Mouse (Mus musculus) kidney, embryonic 16.5 days (tissue): ENCODE data around the gene Met. TPM values are rescaled to one million over a fixed set of nuclear protein-coding genes. Genes with fewer than 3 reads are reported as not detected.
A peak's percentile ranks its signal among the peaks of the same experiment; 100 is the strongest.

Source experiments
- ATAC-seq: fragments of 200-750 bp; cut with Nextera tagmentation; 2 replicates; pipeline ENCODE4 v1.8.0; 2017; ENCODE audit warnings: moderate TSS enrichment; ENCODE audit not compliant: low FRiP score, low TSS enrichment
- H3K27ac ChIP-seq: fragments of 300-500 bp; sonication (generic); 2 replicates; pipeline ENCODE4 v1.5.1; 2014; ENCODE audit warnings: low read length
- H3K27me3 ChIP-seq: fragments of 300-500 bp; sonication (generic); 2 replicates; pipeline ENCODE4 v1.6.1; 2014; ENCODE audit warnings: low read length, control low read depth, mixed read lengths; ENCODE audit not compliant: insufficient read depth
- H3K36me3 ChIP-seq: fragments of 300-500 bp; sonication (generic); 2 replicates; pipeline ENCODE4 v1.6.1; 2014; ENCODE audit warnings: low read length, control low read depth, mixed read lengths; ENCODE audit not compliant: insufficient read depth
- H3K4me1 ChIP-seq: fragments of 300-500 bp; sonication (generic); 2 replicates; pipeline ENCODE4 v1.6.1; 2014; ENCODE audit warnings: low read length, control low read depth, mixed read lengths; ENCODE audit not compliant: insufficient read depth
- H3K4me2 ChIP-seq: fragments of 300-500 bp; sonication (generic); replicated peaks from 2 replicates; pipeline ENCODE4 v1.6.1; 2014; ENCODE audit warnings: low read depth, low read length
- H3K4me3 ChIP-seq: fragments of 300-500 bp; sonication (generic); 2 replicates; pipeline ENCODE4 v1.5.1; 2014; ENCODE audit warnings: mild to moderate bottlenecking, low read length
- H3K9ac ChIP-seq: fragments of 300-500 bp; sonication (generic); replicated peaks from 2 replicates; pipeline ENCODE4 v1.6.1; 2014; ENCODE audit warnings: low read length
- H3K9me3 ChIP-seq: fragments of 300-500 bp; sonication (generic); 2 replicates; pipeline ENCODE4 v1.6.1; 2016; ENCODE audit warnings: low read length, control low read depth
- WGBS: fragments of 180-500 bp; shearing (Covaris S2); extraction: QIAGEN DNeasy Blood & Tissue Kit; methylation state at CpG from one replicate; pipeline ENCODE4 v1.1.7; 2014; 5-methylcytosine and 5-hydroxymethylcytosine counted together
- polyA plus RNA-seq: library from polyadenylated mRNA; unstranded; fragments of >200 nt; fragmentation: Nextera tagmentation; extraction: Ambion mirVana; gene quantifications from 2 replicates; pipeline ENCODE4 v1.2.1, GENCODE M21; 2015

Met gene
- polyA plus RNA-seq, 1 experiment from 2014 or later, result 18.5 TPM

GRCm38 (mm10) chr6:17488291-17488817 lies 24.8 kb downstream of the Met start:
- Histone ChIP-seq H3K4me2 (no peak overlapping the region), H3K9ac (no peak overlapping the region), H3K4me3 (no peak overlapping the region), H3K9me3 (no peaks in the 10 kb centered on the region), H3K36me3 (peaks cover 3% of the 10 kb centered on the region; the same call in 1 of the 2 replicates), H3K27me3 (no peaks in the 10 kb centered on the region), H3K4me1 (no peaks in the 10 kb centered on the region), H3K27ac (no peak overlapping the region)
- no peak for ATAC-seq
- WGBS, result 58% methylated on average over 2 of the region's 2 CpGs

- ATAC-seq, result no peak
- Histone ChIP-seq H3K27me3 (no peaks in the 10 kb centered on the region), H3K4me2 (no peak overlapping the region), H3K9me3 (no peaks in the 10 kb centered on the region), H3K4me1 (no peaks in the 10 kb centered on the region), H3K9ac (no peak overlapping the region), H3K36me3 (peaks cover 3% of the 10 kb centered on the region; the same call in 1 of the 2 replicates), H3K4me3 (no peak overlapping the region), H3K27ac (0 out of 2 replicates have a peak overlapping the region, but pooled peaks have one; percentile 15)
- WGBS, result 71% methylated on average over 2 of the region's 2 CpGs
These were observed 27.2 kb downstream of the Met start for GRCm38 (mm10) chr6:17490786-17491185.

- H3K36me3 ChIP-seq, result peaks cover 3% of the 10 kb centered on the region; the same call in 1 of the 2 replicates
- H3K4me2 ChIP-seq, result no peak overlapping the region
- no peak for ATAC-seq
- no peaks in the 10 kb centered on the region; the same call in 1 of the 2 replicates for H3K4me1 ChIP-seq
- no peaks in the 10 kb centered on the region for H3K9me3 ChIP-seq
- H3K27me3 ChIP-seq, result no peaks in the 10 kb centered on the region
- H3K27ac ChIP-seq, result no peak overlapping the region
- no peak overlapping the region for H3K4me3 ChIP-seq
- H3K9ac ChIP-seq, result no peak overlapping the region
- WGBS, result 89% methylated on average over 10 of the region's 10 CpGs
These were observed 27.9 kb downstream of the Met start for GRCm38 (mm10) chr6:17491502-17491901.

- no peak overlapping the region for H3K9ac ChIP-seq
- no peak overlapping the region for H3K4me2 ChIP-seq
- peaks cover 5% of the 10 kb centered on the region; the same call in 1 of the 2 replicates for H3K4me1 ChIP-seq
- H3K36me3 ChIP-seq, result peaks cover 3% of the 10 kb centered on the region; the same call in 1 of the 2 replicates
- no peak for ATAC-seq
- H3K27ac ChIP-seq, result no peak overlapping the region
- no peak overlapping the region for H3K4me3 ChIP-seq
- WGBS, result 91% methylated on average over 8 of the region's 8 CpGs
- no peaks in the 10 kb centered on the region for H3K27me3 ChIP-seq
- no peaks in the 10 kb centered on the region for H3K9me3 ChIP-seq
These were observed 28.5 kb downstream of the Met start for GRCm38 (mm10) chr6:17492062-17492461.

GRCm38 (mm10) chr6:17495413-17495812 lies 31.8 kb downstream of the Met start:
- H3K4me3 ChIP-seq, result no peak overlapping the region
- peaks cover 3% of the 10 kb centered on the region; the same call in 1 of the 2 replicates for H3K36me3 ChIP-seq
- no peaks in the 10 kb centered on the region for H3K27me3 ChIP-seq
- no peak overlapping the region for H3K4me2 ChIP-seq
- H3K4me1 ChIP-seq, result peaks cover 11% of the 10 kb centered on the region; the same call in 1 of the 2 replicates
- ATAC-seq, result no peak
- no peaks in the 10 kb centered on the region for H3K9me3 ChIP-seq
- 90% methylated on average over 1 of the region's 1 CpGs for WGBS
- H3K27ac ChIP-seq, result no peak overlapping the region
- H3K9ac ChIP-seq, result no peak overlapping the region

GRCm38 (mm10) chr6:17497366-17497765 lies 33.8 kb downstream of the Met start:
- Histone ChIP-seq H3K36me3 (no peaks in the 10 kb centered on the region), H3K4me1 (peaks cover 11% of the 10 kb centered on the region; the same call in 1 of the 2 replicates), H3K4me3 (no peak overlapping the region), H3K27ac (no peak overlapping the region), H3K27me3 (no peaks in the 10 kb centered on the region), H3K4me2 (no peak overlapping the region), H3K9ac (no peak overlapping the region), H3K9me3 (no peaks in the 10 kb centered on the region)
- 62% methylated on average over 4 of the region's 4 CpGs for WGBS
- ATAC-seq, result no peak

GRCm38 (mm10) chr6:17498801-17499200 lies 35.2 kb downstream of the Met start:
- no peak overlapping the region for H3K4me3 ChIP-seq
- H3K27ac ChIP-seq, result no peak overlapping the region
- H3K4me1 ChIP-seq, result peaks cover 17% of the 10 kb centered on the region; the same call in 1 of the 2 replicates
- no peaks in the 10 kb centered on the region for H3K36me3 ChIP-seq
- H3K27me3 ChIP-seq, result no peaks in the 10 kb centered on the region
- ATAC-seq, result no peak
- no peak overlapping the region for H3K9ac ChIP-seq
- WGBS, result 65% methylated on average over 8 of the region's 8 CpGs
- no peak overlapping the region for H3K4me2 ChIP-seq
- no peaks in the 10 kb centered on the region for H3K9me3 ChIP-seq

GRCm38 (mm10) chr6:17501440-17501839 lies 37.8 kb downstream of the Met start:
- 77% methylated on average over 4 of the region's 4 CpGs for whole genome bisulfite sequencing

GRCm38 (mm10) chr6:17502311-17502710 lies 38.7 kb downstream of the Met start:
- Histone ChIP-seq H3K4me2 (no peak overlapping the region), H3K27ac (no peak overlapping the region)

More at GRCm38 (mm10) chr6:17501440-17501839, 37.8 kb downstream of the Met start:
- no peak for ATAC-seq
- Histone ChIP-seq H3K27ac (no peak overlapping the region), H3K9me3 (no peaks in the 10 kb centered on the region), H3K9ac (no peak overlapping the region), H3K4me2 (no peak overlapping the region), H3K4me1 (peaks cover 17% of the 10 kb centered on the region; the same call in 1 of the 2 replicates), H3K27me3 (no peaks in the 10 kb centered on the region), H3K36me3 (no peaks in the 10 kb centered on the region), H3K4me3 (no peak overlapping the region)

GRCm38 (mm10) chr6:17503724-17504123 lies 40.1 kb downstream of the Met start:
- Histone ChIP-seq H3K4me2 (no peak overlapping the region), H3K9ac (no peak overlapping the region), H3K9me3 (no peaks in the 10 kb centered on the region), H3K36me3 (no peaks in the 10 kb centered on the region), H3K27me3 (no peaks in the 10 kb centered on the region), H3K27ac (no peak overlapping the region), H3K4me3 (no peak overlapping the region), H3K4me1 (peaks cover 8% of the 10 kb centered on the region)
- ATAC-seq, result peak; percentile 79
- WGBS, result 48% methylated on average over 3 of the region's 3 CpGs

More at GRCm38 (mm10) chr6:17502311-17502710, 38.7 kb downstream of the Met start:
- Histone ChIP-seq H3K27me3 (no peaks in the 10 kb centered on the region), H3K9me3 (no peaks in the 10 kb centered on the region), H3K4me1 (peaks cover 9% of the 10 kb centered on the region; the same call in 1 of the 2 replicates), H3K9ac (no peak overlapping the region), H3K36me3 (no peaks in the 10 kb centered on the region), H3K4me3 (no peak overlapping the region)
- ATAC-seq, result no peak
- 64% methylated on average over 1 of the region's 1 CpGs for WGBS
